25 mouse cellular contexts compared by ENCODE assay signal in the genomic region with DNA sequence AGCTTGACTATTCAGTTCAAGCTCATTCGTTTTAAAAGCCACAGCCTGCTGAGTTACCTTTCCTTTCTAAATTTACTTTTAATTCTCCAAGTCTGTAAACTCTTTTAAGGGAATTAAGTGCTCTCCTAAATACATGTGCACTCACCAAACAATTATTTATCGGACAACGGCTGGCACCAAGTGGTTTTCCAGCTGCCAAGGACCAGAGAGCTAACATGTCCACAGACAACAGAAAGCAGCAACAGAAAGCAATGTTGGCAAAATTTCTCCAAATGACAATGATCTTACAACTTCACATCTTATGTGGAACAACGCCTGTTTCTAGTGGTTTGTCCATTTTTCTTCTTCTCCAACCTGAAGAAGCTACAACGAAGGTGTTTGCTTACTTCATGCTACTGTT.
"Had no signal": no experiment of that assay in that cellular context is flagged by ENCODE, and none has a peak within 500 bp of the region (broad histone marks: within the 10 kb centered on the region; RNA-seq: fewer than 3 reads in every experiment).

No protein-coding gene starts in this region.

- H3K9ac ChIP-seq: embryonic facial prominence, embryonic 12.5 days; embryonic facial prominence, embryonic 13.5 days; embryonic facial prominence, embryonic 15.5 days; forebrain, embryonic 12.5 days; forebrain, embryonic 13.5 days; forebrain, embryonic 15.5 days; forebrain, postnatal 0 days had no signal

- H3K4me3 ChIP-seq: embryonic facial prominence, embryonic 10.5 days; embryonic facial prominence, embryonic 12.5 days; embryonic facial prominence, embryonic 13.5 days; embryonic facial prominence, embryonic 15.5 days; erythroblast, embryonic 14.5 days; forebrain, embryonic 10.5 days; forebrain, embryonic 12.5 days; forebrain, embryonic 13.5 days; forebrain, embryonic 15.5 days; gastrocnemius, adult 2 months had no signal

- DNase-seq: cerebellum, adult 2 months; cerebellum, adult 8-10 months; cerebellum, adult 9-10 months; cerebellum, adult 9-11 months; cerebellum, postnatal 10 days; cerebellum, postnatal 14 days; cerebellum, postnatal 25 days; cerebellum, postnatal 36 days; embryo, embryonic 11 days; forebrain, postnatal 0 days; gastrocnemius, adult 2 months; gastrocnemius, postnatal 10 days; gastrocnemius, postnatal 14 days; gastrocnemius, postnatal 25 days; gastrocnemius, postnatal 36 days; heart, adult 18-20 months had no signal

- H3K27me3 ChIP-seq: embryonic facial prominence, embryonic 12.5 days; embryonic facial prominence, embryonic 13.5 days; embryonic facial prominence, embryonic 15.5 days; forebrain, embryonic 12.5 days; forebrain, embryonic 13.5 days; forebrain, embryonic 15.5 days had no signal

- H3K27ac ChIP-seq: embryonic facial prominence, embryonic 10.5 days; embryonic facial prominence, embryonic 12.5 days; embryonic facial prominence, embryonic 13.5 days; embryonic facial prominence, embryonic 15.5 days; forebrain, embryonic 10.5 days; forebrain, embryonic 12.5 days; forebrain, embryonic 13.5 days; forebrain, embryonic 15.5 days; gastrocnemius, adult 2 months had no signal

- H3K4me1 ChIP-seq: embryonic facial prominence, embryonic 12.5 days; embryonic facial prominence, embryonic 13.5 days; embryonic facial prominence, embryonic 15.5 days; forebrain, embryonic 10.5 days; forebrain, embryonic 12.5 days; forebrain, embryonic 13.5 days; forebrain, embryonic 15.5 days had no signal

- H3K9me3 ChIP-seq: embryonic facial prominence, embryonic 12.5 days; embryonic facial prominence, embryonic 13.5 days; embryonic facial prominence, embryonic 15.5 days; forebrain, embryonic 13.5 days; forebrain, embryonic 15.5 days had no signal

- H3K36me3 ChIP-seq: embryonic facial prominence, embryonic 10.5 days; embryonic facial prominence, embryonic 12.5 days; embryonic facial prominence, embryonic 13.5 days; embryonic facial prominence, embryonic 15.5 days; forebrain, embryonic 10.5 days; forebrain, embryonic 12.5 days; forebrain, embryonic 15.5 days had no signal
